Mouse (Mus musculus): Measurements from ENCODE around the gene Ikbkg. TPM values are rescaled to one million over a fixed set of nuclear protein-coding genes. Genes with fewer than 3 reads are reported as not detected.

Gene Ikbkg
- total and polyA plus RNA-seq, 3 experiments, result 20.5 to 40.6 (median 26.4) TPM

DNA sequence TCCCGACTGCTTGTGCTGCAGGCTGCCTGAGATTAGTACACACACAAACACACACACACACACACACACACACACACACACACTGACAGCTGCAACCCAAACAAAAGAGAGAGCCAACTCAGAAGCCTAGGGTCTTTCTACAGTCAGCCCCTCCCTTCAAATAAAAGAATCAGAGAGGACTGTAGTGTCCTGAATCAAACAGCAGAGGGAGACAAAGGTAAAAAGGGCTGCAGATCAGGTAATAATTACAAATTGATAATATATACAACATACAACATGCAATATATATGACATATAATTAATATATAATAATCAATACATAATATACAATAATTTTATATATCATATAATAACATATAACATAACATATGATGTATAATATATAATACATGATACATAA is 104.0 kb downstream of the Ikbkg start:
- in situ Hi-C loops (cut with MboI; ENCODE audit: low pct_ligation_motif_present, low pct_unique_long_range_greater_than_20kb, low sequenced_read_pairs), result no loop called here
- peak; percentile 2 for DNase-seq (ENCODE audit: extremely low read depth)
- no peaks in the 10 kb centered on the region for H3K4me1 ChIP-seq (ENCODE audit: control insufficient read depth in 1 of 2, insufficient read depth in 2 of 2)

More for the DNA sequence above, 104.0 kb downstream of the Ikbkg start:
- peak; percentile 32 for TF ChIP-seq SMC3 (IDR thresholded peaks at IDR 0.05; ENCODE audit: low read depth, low read length)
- TF ChIP-seq USF2 (conservative IDR thresholded peaks at IDR 0.05; ENCODE audit: low read depth, low read length), result no peak
- no peak for TF ChIP-seq SIN3A (IDR thresholded peaks at IDR 0.05; ENCODE audit: low read length)
- no peak for TF ChIP-seq E2F4 (IDR thresholded peaks at IDR 0.05; ENCODE audit: insufficient replicate concordance, low read depth, low read length)
- TF ChIP-seq MXI1 (IDR thresholded peaks at IDR 0.05; ENCODE audit: low read depth, low read length), result no peak
- TF ChIP-seq MAFK (IDR thresholded peaks at IDR 0.05; ENCODE audit: insufficient replicate concordance, low read length), result no peak
- peak in 1 of 2 experiments; percentile 48; a peak in 2 of 4 replicates for TF ChIP-seq CTCF (conservative IDR thresholded peaks at IDR 0.05 in 1 of 2, IDR thresholded peaks at IDR 0.05 in 1 of 2; ENCODE audit: low read depth in 2 of 2, low read length in 2 of 2)
- peak; percentile 26 for TF ChIP-seq RAD21 (IDR thresholded peaks at IDR 0.05; ENCODE audit: low read depth, low read length)
- H3K9me3 ChIP-seq (replicated peaks; ENCODE audit: low read length), result no peaks in the 10 kb centered on the region
- H3K4me2 ChIP-seq (ENCODE audit: insufficient read depth, low read depth, poor library complexity, severe bottlenecking), result no peak overlapping the region
- dilution Hi-C loops (cut with MboI; ENCODE audit: extremely low pct_ligation_motif_present, extremely low pct_unique_long_range_greater_than_20kb, low sequenced_read_pairs), result no loop called here
- H3K36me3 ChIP-seq (replicated peaks in 1 of 2; ENCODE audit: control insufficient read depth in 1 of 2, insufficient read depth in 1 of 2, low read length in 1 of 2), result no peaks in the 10 kb centered on the region
- no peak overlapping the region for H3K9ac ChIP-seq (ENCODE audit: insufficient read depth, low read depth)
- H3K27me3 ChIP-seq (replicated peaks), result no peaks in the 10 kb centered on the region
- no peaks in the 10 kb centered on the region for H3K79me2 ChIP-seq (replicated peaks; ENCODE audit: control insufficient read depth, extremely low read depth, insufficient read depth, poor library complexity, severe bottlenecking)
- H3K4me3 ChIP-seq (replicated peaks in 1 of 3; ENCODE audit: low read depth in 2 of 3, low read length in 2 of 3, poor library complexity in 1 of 3), result no peak overlapping the region
- no peak overlapping the region for H3K27ac ChIP-seq (ENCODE audit: insufficient read depth, low read depth)

Other genes starting within 250 kb of the Ikbkg start
- gene Tex28, start 225.5 kb upstream of the Ikbkg start, total RNA-seq (2012; rRNA removed), result not detected in 2 replicates
- not detected in 2 replicates for gene Tex28, start 225.5 kb upstream of the Ikbkg start, total RNA-seq (2014; rRNA removed)
- not detected in 2 replicates for gene Tex28, start 225.5 kb upstream of the Ikbkg start, polyA plus RNA-seq (2012; ENCODE audit: insufficient read length, low read depth)
- not detected in 2 replicates for gene Tktl1, start 216.0 kb upstream of the Ikbkg start, total RNA-seq (2012; rRNA removed)
- not detected in 2 replicates for gene Tktl1, start 216.0 kb upstream of the Ikbkg start, total RNA-seq (2014; rRNA removed)
- not detected in 2 replicates for gene Tktl1, start 216.0 kb upstream of the Ikbkg start, polyA plus RNA-seq (2012; ENCODE audit: insufficient read length, low read depth)
- gene Flna, start 143.5 kb upstream of the Ikbkg start, total RNA-seq (2012; rRNA removed), result 78.7 and 82.4 TPM in 2 replicates
- gene Flna, start 143.5 kb upstream of the Ikbkg start, total RNA-seq (2014; rRNA removed), result 56.8 and 70.2 TPM in 2 replicates
- gene Flna, start 143.5 kb upstream of the Ikbkg start, polyA plus RNA-seq (2012; ENCODE audit: insufficient read length, low read depth), result 82.6 and 91.6 TPM in 2 replicates
- 65.4 and 65.6 TPM in 2 replicates for gene Emd, start 138.6 kb upstream of the Ikbkg start, total RNA-seq (2012; rRNA removed)
- 80.1 and 99.4 TPM in 2 replicates for gene Emd, start 138.6 kb upstream of the Ikbkg start, total RNA-seq (2014; rRNA removed)
- 73.8 and 132 TPM in 2 replicates for gene Emd, start 138.6 kb upstream of the Ikbkg start, polyA plus RNA-seq (2012; ENCODE audit: insufficient read length, low read depth)
- 3,647 and 3,697 TPM in 2 replicates for gene Rpl10, start 122.5 kb upstream of the Ikbkg start, total RNA-seq (2012; rRNA removed)
- gene Rpl10, start 122.5 kb upstream of the Ikbkg start, total RNA-seq (2014; rRNA removed), result 3,137 and 3,420 TPM in 2 replicates
- gene Rpl10, start 122.5 kb upstream of the Ikbkg start, polyA plus RNA-seq (2012; ENCODE audit: insufficient read length, low read depth), result 200 and 459 TPM in 2 replicates
- gene Taz, start 111.4 kb upstream of the Ikbkg start, total RNA-seq (2012; rRNA removed), result 31.9 and 40.4 TPM in 2 replicates
- gene Taz, start 111.4 kb upstream of the Ikbkg start, total RNA-seq (2014; rRNA removed), result 29.2 and 31.6 TPM in 2 replicates
- 25.6 and 29.0 TPM in 2 replicates for gene Taz, start 111.4 kb upstream of the Ikbkg start, polyA plus RNA-seq (2012; ENCODE audit: insufficient read length, low read depth)
- 3.4 and 4.7 TPM in 2 replicates for gene Dnase1l1, start 111.0 kb upstream of the Ikbkg start, total RNA-seq (2012; rRNA removed)
- gene Dnase1l1, start 111.0 kb upstream of the Ikbkg start, total RNA-seq (2014; rRNA removed), result 3.8 and 5.1 TPM in 2 replicates
- 4.3 and 4.6 TPM in 2 replicates for gene Dnase1l1, start 111.0 kb upstream of the Ikbkg start, polyA plus RNA-seq (2012; ENCODE audit: insufficient read length, low read depth)
- 47.2 and 53.8 TPM in 2 replicates for gene Atp6ap1, start 96.2 kb upstream of the Ikbkg start, total RNA-seq (2012; rRNA removed)
- gene Atp6ap1, start 96.2 kb upstream of the Ikbkg start, total RNA-seq (2014; rRNA removed), result 52.8 and 53.3 TPM in 2 replicates
- gene Atp6ap1, start 96.2 kb upstream of the Ikbkg start, polyA plus RNA-seq (2012; ENCODE audit: insufficient read length, low read depth), result 61.3 and 66.4 TPM in 2 replicates
- 29.6 and 42.7 TPM in 2 replicates for gene Gdi1, start 88.3 kb upstream of the Ikbkg start, total RNA-seq (2012; rRNA removed)
- 32.4 and 37.0 TPM in 2 replicates for gene Gdi1, start 88.3 kb upstream of the Ikbkg start, total RNA-seq (2014; rRNA removed)
- gene Gdi1, start 88.3 kb upstream of the Ikbkg start, polyA plus RNA-seq (2012; ENCODE audit: insufficient read length, low read depth), result 60.8 and 66.5 TPM in 2 replicates
- 26.4 and 30.4 TPM in 2 replicates for gene Fam50a, start 80.3 kb upstream of the Ikbkg start, total RNA-seq (2012; rRNA removed)
- gene Fam50a, start 80.3 kb upstream of the Ikbkg start, total RNA-seq (2014; rRNA removed), result 8.3 TPM in 2 replicates
- 47.0 and 58.4 TPM in 2 replicates for gene Fam50a, start 80.3 kb upstream of the Ikbkg start, polyA plus RNA-seq (2012; ENCODE audit: insufficient read length, low read depth)
- 2.6 and 4.9 TPM in 2 replicates for gene Plxna3, start 64.2 kb upstream of the Ikbkg start, total RNA-seq (2012; rRNA removed)
- 1.4 and 2.0 TPM in 2 replicates for gene Plxna3, start 64.2 kb upstream of the Ikbkg start, total RNA-seq (2014; rRNA removed)
- 4.1 and 5.0 TPM in 2 replicates for gene Plxna3, start 64.2 kb upstream of the Ikbkg start, polyA plus RNA-seq (2012; ENCODE audit: insufficient read length, low read depth)
- 57.9 and 68.6 TPM in 2 replicates for gene Lage3, start 39.7 kb upstream of the Ikbkg start, total RNA-seq (2012; rRNA removed)
- gene Lage3, start 39.7 kb upstream of the Ikbkg start, total RNA-seq (2014; rRNA removed), result 102 and 118 TPM in 2 replicates
- gene Lage3, start 39.7 kb upstream of the Ikbkg start, polyA plus RNA-seq (2012; ENCODE audit: insufficient read length, low read depth), result 56.8 and 67.4 TPM in 2 replicates
- gene Ubl4a, start 20.1 kb upstream of the Ikbkg start, total RNA-seq (2012; rRNA removed), result 12.7 and 18.8 TPM in 2 replicates
- 17.6 and 19.3 TPM in 2 replicates for gene Ubl4a, start 20.1 kb upstream of the Ikbkg start, total RNA-seq (2014; rRNA removed)
- gene Ubl4a, start 20.1 kb upstream of the Ikbkg start, polyA plus RNA-seq (2012; ENCODE audit: insufficient read length, low read depth), result 39.2 and 39.3 TPM in 2 replicates
- gene Slc10a3, start 19.9 kb upstream of the Ikbkg start, total RNA-seq (2012; rRNA removed), result 7.4 and 11.6 TPM in 2 replicates
- gene Slc10a3, start 19.9 kb upstream of the Ikbkg start, total RNA-seq (2014; rRNA removed), result 14.1 and 14.7 TPM in 2 replicates
- gene Slc10a3, start 19.9 kb upstream of the Ikbkg start, polyA plus RNA-seq (2012; ENCODE audit: insufficient read length, low read depth), result 11.2 and 12.0 TPM in 2 replicates
- 8.7 and 12.5 TPM in 2 replicates for gene Fam3a, start within 50 bp of the Ikbkg start, total RNA-seq (2012; rRNA removed)
- 7.1 and 7.7 TPM in 2 replicates for gene Fam3a, start within 50 bp of the Ikbkg start, total RNA-seq (2014; rRNA removed)
- 8.3 and 12.3 TPM in 2 replicates for gene Fam3a, start within 50 bp of the Ikbkg start, polyA plus RNA-seq (2012; ENCODE audit: insufficient read length, low read depth)
- 35.9 and 41.0 TPM in 2 replicates for gene G6pdx, start 35.9 kb downstream of the Ikbkg start, total RNA-seq (2012; rRNA removed)
- gene G6pdx, start 35.9 kb downstream of the Ikbkg start, total RNA-seq (2014; rRNA removed), result 42.3 and 44.0 TPM in 2 replicates
- 61.8 and 70.5 TPM in 2 replicates for gene G6pdx, start 35.9 kb downstream of the Ikbkg start, polyA plus RNA-seq (2012; ENCODE audit: insufficient read length, low read depth)
- 0.25 and 0.59 TPM in 2 replicates for gene Gm6880, start 88.1 kb downstream of the Ikbkg start, total RNA-seq (2012; rRNA removed)
- gene Gm6880, start 88.1 kb downstream of the Ikbkg start, total RNA-seq (2014; rRNA removed), result not detected in 2 replicates
- not detected in 2 replicates for gene Gm6880, start 88.1 kb downstream of the Ikbkg start, polyA plus RNA-seq (2012; ENCODE audit: insufficient read length, low read depth)
- gene Olfr1326-ps1, start 181.6 kb downstream of the Ikbkg start, total RNA-seq (2012; rRNA removed), result not detected in 2 replicates
- not detected in 2 replicates for gene Olfr1326-ps1, start 181.6 kb downstream of the Ikbkg start, total RNA-seq (2014; rRNA removed)
- not detected in 2 replicates for gene Olfr1326-ps1, start 181.6 kb downstream of the Ikbkg start, polyA plus RNA-seq (2012; ENCODE audit: insufficient read length, low read depth)
- gene Olfr1325, start 199.4 kb downstream of the Ikbkg start, total RNA-seq (2012; rRNA removed), result not detected in 2 replicates
- not detected in 2 replicates for gene Olfr1325, start 199.4 kb downstream of the Ikbkg start, total RNA-seq (2014; rRNA removed)
- gene Olfr1325, start 199.4 kb downstream of the Ikbkg start, polyA plus RNA-seq (2012; ENCODE audit: insufficient read length, low read depth), result not detected in 2 replicates